Mouse (Mus musculus): ENCODE results near the gene Aox3. TPM values are rescaled to one million over a fixed set of nuclear protein-coding genes. Genes with fewer than 3 reads are reported as not detected.

Gene Aox3
- polyA plus RNA-seq, 1 experiment from 2014 or later: 0.48 TPM

DNA sequence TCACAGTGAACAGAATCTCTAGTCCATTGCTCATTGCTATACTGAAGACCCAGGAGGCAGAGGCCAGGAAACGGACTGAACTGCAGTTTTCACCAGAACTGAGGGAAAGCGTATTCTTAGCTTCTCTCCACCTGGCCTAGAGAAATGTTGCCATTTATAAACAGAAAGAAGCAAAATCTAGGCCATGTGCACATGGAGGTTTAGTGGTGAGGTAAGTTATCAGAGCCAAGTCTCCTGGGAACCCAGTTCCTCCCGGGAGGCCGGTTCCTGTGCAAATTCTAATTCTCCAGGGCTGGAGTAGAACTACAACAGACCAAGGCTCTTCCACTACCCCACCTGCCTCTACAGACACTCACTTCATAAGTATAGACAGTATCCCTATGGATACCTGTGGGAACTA lies 116.8 kb downstream of the Aox3 start:
- Histone ChIP-seq H3K27ac (replicated peaks; ENCODE audit: low read depth, low read length) (no peak overlapping the region), H3K9ac (replicated peaks; ENCODE audit: low read length) (no peak overlapping the region), H3K4me1 (ENCODE audit: control insufficient read depth, insufficient read depth, low read length) (no peaks in the 10 kb centered on the region), H3K9me3 (replicated peaks; ENCODE audit: control insufficient read depth, low read length) (no peaks in the 10 kb centered on the region), H3K36me3 (replicated peaks; ENCODE audit: control insufficient read depth, insufficient read depth, low read depth, low read length) (no peaks in the 10 kb centered on the region), H3K4me3 (ENCODE audit: low read depth, low read length) (no peak overlapping the region), H3K27me3 (ENCODE audit: control insufficient read depth, insufficient read depth, low read length) (no peaks in the 10 kb centered on the region), H3K4me2 (ENCODE audit: low read depth, low read length) (no peak overlapping the region)
- WGBS: 78% methylated on average over 4 of the region's 4 CpGs
- ATAC-seq (replicated peaks; ENCODE audit: insufficient number of reproducible peaks, low FRiP score, low TSS enrichment, low read depth) (no peak), DNase-seq (ENCODE audit: low spot score) (no peak)

DNA sequence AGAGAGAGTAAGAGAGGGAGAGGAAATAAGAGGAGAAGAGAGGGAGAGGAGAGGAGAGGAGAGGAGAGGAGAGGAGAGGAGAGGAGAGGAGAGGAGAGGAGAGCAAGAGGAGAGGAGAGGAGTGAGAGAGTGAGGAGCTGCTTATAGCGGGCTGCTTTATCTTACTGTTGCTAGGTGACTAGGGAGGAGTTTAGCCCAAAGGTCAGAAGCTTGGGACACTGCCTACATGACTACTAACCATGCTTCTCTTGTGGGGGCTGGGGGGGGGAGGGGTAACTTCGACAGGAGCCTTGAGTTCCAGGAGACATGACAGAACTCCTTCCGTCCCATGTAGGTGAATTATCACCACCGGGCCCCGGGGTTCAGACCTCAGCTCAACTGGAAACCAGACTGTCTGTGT lies 117.6 kb downstream of the Aox3 start:
- no peak for DNase-seq (ENCODE audit: low spot score)
- Histone ChIP-seq H3K4me2 (ENCODE audit: low read depth, low read length) (no peak overlapping the region), H3K9ac (replicated peaks; ENCODE audit: low read length) (no peak overlapping the region), H3K4me3 (ENCODE audit: low read depth, low read length) (no peak overlapping the region), H3K4me1 (ENCODE audit: control insufficient read depth, insufficient read depth, low read length) (no peaks in the 10 kb centered on the region), H3K36me3 (replicated peaks; ENCODE audit: control insufficient read depth, insufficient read depth, low read depth, low read length) (no peaks in the 10 kb centered on the region), H3K9me3 (replicated peaks; ENCODE audit: control insufficient read depth, low read length) (no peaks in the 10 kb centered on the region), H3K27me3 (ENCODE audit: control insufficient read depth, insufficient read depth, low read length) (no peaks in the 10 kb centered on the region), H3K27ac (replicated peaks; ENCODE audit: low read depth, low read length) (no peak overlapping the region)
- ATAC-seq (replicated peaks; ENCODE audit: insufficient number of reproducible peaks, low FRiP score, low TSS enrichment, low read depth): no peak
- 60% methylated on average over 5 of the region's 5 CpGs for WGBS

DNA sequence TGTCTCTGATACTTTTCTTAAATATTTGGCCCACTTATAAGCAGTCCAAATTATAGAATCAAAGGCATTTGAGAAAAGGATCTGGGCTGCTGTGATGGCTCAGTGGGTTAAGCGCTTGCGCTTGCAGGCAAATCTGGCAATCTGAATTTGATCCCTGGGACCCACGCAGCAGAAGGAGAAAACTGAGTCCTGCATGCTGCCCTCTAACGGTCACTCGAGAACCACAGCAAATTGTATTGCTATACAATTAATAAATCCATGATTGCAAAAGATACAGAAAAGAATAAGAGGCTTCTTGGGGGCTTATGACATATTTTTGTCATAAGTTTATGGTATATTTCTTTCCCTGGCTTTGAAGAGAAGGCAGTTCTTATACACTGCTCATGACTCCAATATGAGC lies 122.5 kb downstream of the Aox3 start:
- Histone ChIP-seq H3K9me3 (replicated peaks; ENCODE audit: control insufficient read depth, low read length) (no peaks in the 10 kb centered on the region), H3K9ac (replicated peaks; ENCODE audit: low read length) (no peak overlapping the region), H3K36me3 (replicated peaks; ENCODE audit: control insufficient read depth, insufficient read depth, low read depth, low read length) (no peaks in the 10 kb centered on the region), H3K4me3 (ENCODE audit: low read depth, low read length) (no peak overlapping the region), H3K27ac (replicated peaks; ENCODE audit: low read depth, low read length) (no peak overlapping the region), H3K4me2 (ENCODE audit: low read depth, low read length) (no peak overlapping the region), H3K27me3 (ENCODE audit: control insufficient read depth, insufficient read depth, low read length) (no peaks in the 10 kb centered on the region), H3K4me1 (ENCODE audit: control insufficient read depth, insufficient read depth, low read length) (no peaks in the 10 kb centered on the region)
- ATAC-seq (replicated peaks; ENCODE audit: insufficient number of reproducible peaks, low FRiP score, low TSS enrichment, low read depth) (no peak), DNase-seq (ENCODE audit: low spot score) (no peak)
- WGBS: 53% methylated on average over 5 of the region's 5 CpGs

DNA sequence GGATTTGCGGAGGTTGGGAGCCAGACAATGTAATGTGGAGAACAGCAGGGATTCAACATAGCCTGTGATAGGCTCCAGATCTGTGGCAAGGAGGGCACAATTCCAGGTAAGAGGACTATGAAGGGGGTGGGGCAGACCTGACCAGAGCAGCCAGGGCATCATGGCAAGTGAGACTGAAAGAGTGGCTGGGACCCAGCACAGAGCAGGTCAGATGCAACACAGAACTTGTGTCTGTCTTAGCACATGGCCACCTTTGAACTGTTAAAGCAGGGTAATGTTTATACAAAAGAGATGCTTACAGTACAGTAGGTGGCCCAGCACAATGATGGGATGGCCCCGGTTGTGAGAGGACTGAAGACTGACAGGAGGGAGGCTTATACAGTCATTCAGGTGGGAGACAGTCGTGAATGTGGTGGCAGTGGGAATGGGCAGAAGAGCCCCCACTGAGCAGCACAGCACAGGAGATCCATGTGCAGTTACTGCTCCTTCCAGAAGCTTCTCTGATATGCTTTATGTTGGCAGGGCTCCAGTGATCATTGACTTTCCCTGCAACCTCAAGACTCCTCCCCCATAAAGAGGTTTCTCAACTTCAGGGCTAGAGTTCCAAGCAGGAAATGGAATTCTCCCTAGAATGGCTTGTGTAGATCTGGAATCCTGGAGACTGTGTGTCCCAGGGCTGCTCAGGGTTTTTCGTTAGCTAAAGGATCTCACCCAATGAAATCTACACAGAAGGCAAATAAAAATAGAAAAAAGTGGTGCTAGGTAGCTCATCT lies 124.8 kb downstream of the Aox3 start:
- Histone ChIP-seq H3K27me3 (ENCODE audit: control insufficient read depth, insufficient read depth, low read length) (no peaks in the 10 kb centered on the region), H3K9ac (replicated peaks; ENCODE audit: low read length) (no peak overlapping the region), H3K4me1 (ENCODE audit: control insufficient read depth, insufficient read depth, low read length) (no peaks in the 10 kb centered on the region), H3K27ac (replicated peaks; ENCODE audit: low read depth, low read length) (no peak overlapping the region), H3K36me3 (replicated peaks; ENCODE audit: control insufficient read depth, insufficient read depth, low read depth, low read length) (no peaks in the 10 kb centered on the region), H3K9me3 (replicated peaks; ENCODE audit: control insufficient read depth, low read length) (no peaks in the 10 kb centered on the region), H3K4me2 (ENCODE audit: low read depth, low read length) (no peak overlapping the region), H3K4me3 (ENCODE audit: low read depth, low read length) (no peak overlapping the region)
- 78% methylated on average over 4 of the region's 4 CpGs for WGBS
- ATAC-seq (replicated peaks; ENCODE audit: insufficient number of reproducible peaks, low FRiP score, low TSS enrichment, low read depth): no peak
- DNase-seq (ENCODE audit: low spot score): no peak

DNA sequence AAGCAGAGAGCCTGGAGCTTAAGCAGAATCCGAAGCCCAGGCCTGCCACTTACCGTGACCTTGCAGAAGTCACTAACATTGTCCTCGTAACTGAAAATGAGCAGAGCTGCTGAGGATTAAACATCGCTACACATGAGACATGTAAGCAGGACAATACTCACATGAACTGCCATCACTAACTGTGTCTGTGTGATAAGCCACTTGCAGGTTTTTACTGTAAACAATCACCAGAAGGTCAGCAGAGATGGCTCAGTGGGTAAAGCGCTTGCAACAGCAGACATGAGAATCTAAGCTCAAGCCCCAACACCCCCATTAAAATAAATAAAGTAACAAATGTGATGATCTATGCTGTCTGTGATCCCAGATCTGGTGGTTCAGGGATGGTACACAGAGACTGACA lies 125.5 kb downstream of the Aox3 start:
- Histone ChIP-seq H3K36me3 (replicated peaks; ENCODE audit: control insufficient read depth, insufficient read depth, low read depth, low read length) (no peaks in the 10 kb centered on the region), H3K9ac (replicated peaks; ENCODE audit: low read length) (no peak overlapping the region), H3K4me1 (ENCODE audit: control insufficient read depth, insufficient read depth, low read length) (no peaks in the 10 kb centered on the region), H3K4me2 (ENCODE audit: low read depth, low read length) (no peak overlapping the region), H3K27me3 (ENCODE audit: control insufficient read depth, insufficient read depth, low read length) (no peaks in the 10 kb centered on the region), H3K9me3 (replicated peaks; ENCODE audit: control insufficient read depth, low read length) (no peaks in the 10 kb centered on the region), H3K4me3 (ENCODE audit: low read depth, low read length) (no peak overlapping the region), H3K27ac (replicated peaks; ENCODE audit: low read depth, low read length) (no peak overlapping the region)
- 85% methylated on average over 5 of the region's 5 CpGs for WGBS
- ATAC-seq (replicated peaks; ENCODE audit: insufficient number of reproducible peaks, low FRiP score, low TSS enrichment, low read depth): no peak
- DNase-seq (ENCODE audit: low spot score): no peak

DNA sequence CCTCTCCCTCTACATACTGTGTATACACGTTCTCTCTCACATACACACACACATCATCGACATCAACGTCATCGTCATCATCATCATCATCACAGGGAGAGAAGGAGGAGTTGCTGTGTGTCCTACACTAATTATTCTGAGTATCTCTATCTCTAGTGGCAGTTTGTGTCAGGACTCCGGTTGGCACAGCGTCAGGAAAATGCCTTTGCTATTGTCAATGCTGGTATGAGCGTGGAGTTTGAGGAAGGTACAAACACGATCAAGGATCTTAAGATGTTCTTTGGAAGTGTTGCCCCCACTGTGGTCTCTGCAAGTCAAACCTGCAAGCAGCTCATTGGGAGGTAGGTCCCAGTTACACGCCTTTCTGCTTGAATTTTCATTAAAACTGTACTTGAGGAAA lies 126.0 kb downstream of the Aox3 start:
- Histone ChIP-seq H3K9me3 (replicated peaks; ENCODE audit: control insufficient read depth, low read length) (no peaks in the 10 kb centered on the region), H3K27ac (replicated peaks; ENCODE audit: low read depth, low read length) (no peak overlapping the region), H3K36me3 (replicated peaks; ENCODE audit: control insufficient read depth, insufficient read depth, low read depth, low read length) (no peaks in the 10 kb centered on the region), H3K4me2 (ENCODE audit: low read depth, low read length) (no peak overlapping the region), H3K9ac (replicated peaks; ENCODE audit: low read length) (no peak overlapping the region), H3K4me1 (ENCODE audit: control insufficient read depth, insufficient read depth, low read length) (no peaks in the 10 kb centered on the region), H3K4me3 (ENCODE audit: low read depth, low read length) (no peak overlapping the region), H3K27me3 (ENCODE audit: control insufficient read depth, insufficient read depth, low read length) (no peaks in the 10 kb centered on the region)
- DNase-seq (ENCODE audit: low spot score) (no peak), ATAC-seq (replicated peaks; ENCODE audit: insufficient number of reproducible peaks, low FRiP score, low TSS enrichment, low read depth) (no peak)
- 93% methylated on average over 9 of the region's 9 CpGs for WGBS

DNA sequence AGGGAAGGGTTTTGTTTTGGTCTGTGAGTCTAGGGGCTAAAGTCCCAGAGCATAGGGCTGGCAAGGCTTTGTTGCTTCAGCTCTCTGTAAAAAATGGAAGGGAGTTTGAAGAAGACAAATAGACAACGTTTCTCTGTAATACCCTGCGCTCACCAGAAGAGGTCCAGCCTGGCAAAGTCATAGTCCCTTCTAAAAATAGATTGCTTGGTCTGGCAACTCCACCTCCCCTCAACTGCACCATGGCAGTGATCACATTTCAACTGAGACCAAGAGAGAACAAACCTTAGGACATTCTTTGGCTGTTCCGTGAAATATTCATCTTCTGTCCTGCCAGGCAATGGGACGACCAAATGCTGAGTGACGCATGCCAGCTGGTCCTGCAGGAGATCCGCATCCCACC lies 127.4 kb downstream of the Aox3 start:
- H3K9me3 ChIP-seq (replicated peaks; ENCODE audit: control insufficient read depth, low read length): no peaks in the 10 kb centered on the region
- H3K4me3 ChIP-seq (ENCODE audit: low read depth, low read length): no peak overlapping the region
- H3K36me3 ChIP-seq (replicated peaks; ENCODE audit: control insufficient read depth, insufficient read depth, low read depth, low read length): no peaks in the 10 kb centered on the region
- no peaks in the 10 kb centered on the region for H3K27me3 ChIP-seq (ENCODE audit: control insufficient read depth, insufficient read depth, low read length)
- no peak overlapping the region for H3K4me2 ChIP-seq (ENCODE audit: low read depth, low read length)
- WGBS: 76% methylated on average over 6 of the region's 6 CpGs
- DNase-seq (ENCODE audit: low spot score) (no peak), ATAC-seq (replicated peaks; ENCODE audit: insufficient number of reproducible peaks, low FRiP score, low TSS enrichment, low read depth) (no peak)
- H3K9ac ChIP-seq (replicated peaks; ENCODE audit: low read length): no peak overlapping the region
- H3K27ac ChIP-seq (replicated peaks; ENCODE audit: low read depth, low read length): no peak overlapping the region
- no peaks in the 10 kb centered on the region for H3K4me1 ChIP-seq (ENCODE audit: control insufficient read depth, insufficient read depth, low read length)

DNA sequence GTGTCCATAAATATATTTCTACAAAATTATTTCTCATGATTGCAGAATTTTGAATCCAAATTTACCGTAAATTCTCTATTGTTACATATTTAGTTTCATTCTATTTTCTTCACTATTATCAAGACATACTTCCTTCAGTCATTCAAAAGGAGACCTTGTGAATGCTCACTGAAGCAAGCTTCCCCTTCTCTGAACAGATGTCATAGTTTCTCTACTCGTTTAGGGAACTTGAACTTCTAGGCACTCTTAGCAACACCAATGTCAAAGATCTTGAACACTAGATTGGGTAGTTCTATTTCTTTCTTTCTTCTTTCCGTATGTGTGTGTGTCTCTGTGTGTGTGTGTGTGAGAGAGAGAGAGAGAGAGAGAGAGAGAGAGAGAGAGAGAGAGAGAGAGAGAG lies 131.6 kb downstream of the Aox3 start:
- H3K27ac ChIP-seq (replicated peaks; ENCODE audit: low read depth, low read length): no peak overlapping the region
- no peaks in the 10 kb centered on the region for H3K9me3 ChIP-seq (replicated peaks; ENCODE audit: control insufficient read depth, low read length)
- no peak overlapping the region for H3K4me3 ChIP-seq (ENCODE audit: low read depth, low read length)
- no peaks in the 10 kb centered on the region for H3K27me3 ChIP-seq (ENCODE audit: control insufficient read depth, insufficient read depth, low read length)
- no peak for DNase-seq (ENCODE audit: low spot score)
- H3K9ac ChIP-seq (replicated peaks; ENCODE audit: low read length): no peak overlapping the region
- H3K4me1 ChIP-seq (ENCODE audit: control insufficient read depth, insufficient read depth, low read length): no peaks in the 10 kb centered on the region
- no peaks in the 10 kb centered on the region for H3K36me3 ChIP-seq (replicated peaks; ENCODE audit: control insufficient read depth, insufficient read depth, low read depth, low read length)
- WGBS: 77% methylated on average over 3 of the region's 3 CpGs
- no peak overlapping the region for H3K4me2 ChIP-seq (ENCODE audit: low read depth, low read length)
- no peak for ATAC-seq (replicated peaks; ENCODE audit: insufficient number of reproducible peaks, low FRiP score, low TSS enrichment, low read depth)

Data from embryonic facial prominence, embryonic 11.5 days (tissue).